9 mouse cellular contexts compared by ENCODE assay signal in genomic region chr14:15660886-15661285, GRCm38 (mm10).
"Had no signal": no experiment of that assay in that cellular context is flagged by ENCODE, and none has a peak within 500 bp of the region (broad histone marks: within the 10 kb centered on the region; RNA-seq: fewer than 3 reads in every experiment).

No protein-coding gene starts in this region.

- DNase-seq: kidney, postnatal 25 days; left cerebral cortex, postnatal 4 days; lung, adult 2 months; lung, postnatal 36 days; midbrain, embryonic 14.5 days; right cerebral cortex, adult 18-20 months; spleen, adult 18-20 months; thymus, adult 18-20 months; thymus, postnatal 14 days had no signal
